Mouse (Mus musculus) ovary, adult 10 weeks (tissue): Measurements from ENCODE around the gene Rfx4. TPM values are rescaled to one million over a fixed set of nuclear protein-coding genes. Genes with fewer than 3 reads are reported as not detected.

Experiments used
- polyA plus RNA-seq: library from polyadenylated mRNA; stranded (reverse); fragments of 350-450 nt; fragmentation: Illumina TruSeq; extraction: RNeasy Lipid Tissue Mini Kit (QIAGEN cat#74804); gene quantifications from one replicate; pipeline ENCODE4 v1.2.3, GENCODE M21; 2014

Rfx4 gene
- not detected for polyA plus RNA-seq

DNA sequence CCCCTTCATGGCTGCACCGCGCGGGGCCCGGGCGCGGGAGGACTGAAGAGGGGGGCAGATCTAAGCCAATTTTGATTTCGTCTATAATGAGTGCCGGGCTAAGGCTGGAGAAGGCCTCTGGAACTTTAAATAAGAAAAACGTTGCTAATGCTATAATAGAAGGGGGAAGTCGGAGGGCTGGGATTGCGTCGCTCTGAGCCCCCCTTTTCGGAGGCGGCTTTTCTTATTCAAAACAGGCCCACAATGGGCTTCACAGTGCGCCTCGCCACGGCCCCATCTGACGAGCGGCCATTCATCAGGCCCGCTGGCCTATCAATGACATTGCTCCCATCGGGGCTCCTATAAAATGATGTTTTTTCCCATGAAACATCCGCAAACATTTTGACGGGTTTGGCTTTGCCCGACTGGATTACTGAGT is at the start of gene Rfx4:
Gene Rfx4, plus strand, starts transcription at position 277 of the 418 bp plus-strand sequence.

DNA sequence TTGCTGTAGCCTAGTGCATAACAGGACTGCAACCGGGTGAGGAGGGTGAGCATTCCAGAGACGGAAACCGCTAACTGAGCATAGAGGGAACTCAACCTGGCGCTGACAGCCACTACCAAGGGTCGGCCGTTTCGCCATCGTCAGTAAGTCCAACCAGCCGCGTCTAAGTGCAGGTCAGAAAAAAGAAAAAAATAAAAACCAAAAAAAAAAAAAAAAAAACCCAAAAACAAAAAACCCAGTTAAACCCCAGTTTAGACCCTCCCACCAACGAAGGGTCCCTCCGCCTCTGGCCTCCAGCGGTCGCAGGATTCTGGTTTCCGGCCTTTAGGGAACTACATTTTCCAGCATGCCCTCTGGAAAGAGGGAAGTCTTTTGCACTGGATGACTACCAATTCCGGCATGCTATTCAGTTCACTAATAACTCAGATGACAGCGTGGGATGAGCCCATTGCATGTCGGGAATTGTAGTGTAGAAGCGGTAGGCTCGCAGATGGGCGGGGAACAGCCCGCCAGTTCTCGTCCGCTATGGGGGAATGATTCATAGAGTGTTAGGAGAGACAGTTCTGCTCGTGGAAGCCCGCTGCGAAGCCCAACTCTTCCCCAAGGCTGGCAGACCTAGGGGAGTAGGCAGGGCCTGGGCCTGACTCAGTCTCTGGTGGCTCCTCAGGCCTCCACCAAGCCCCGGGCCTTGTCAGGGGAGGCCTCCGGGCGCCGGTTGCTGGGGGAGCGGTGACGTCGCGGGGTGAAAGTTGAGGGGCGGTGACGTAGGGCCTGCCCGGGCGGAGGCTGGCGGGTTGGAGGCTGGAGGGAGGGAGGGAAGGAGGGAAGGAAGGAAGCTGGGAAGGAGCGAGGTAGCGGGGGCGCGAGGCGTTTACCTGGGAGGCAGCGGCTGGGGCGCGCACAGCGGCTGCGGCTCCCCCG is 161.2 kb downstream of the Rfx4 start, which contains the start of gene Ric8b:
Gene Ric8b, plus strand, starts transcription at position 807 of the 921 bp plus-strand sequence.

Other genes starting within 250 kb of the Rfx4 start
- gene Ckap4, start 222.0 kb upstream of the Rfx4 start, polyA plus RNA-seq: 77.5 TPM
- gene Tcp11l2, start 179.4 kb upstream of the Rfx4 start, polyA plus RNA-seq: 49.1 TPM
- gene Polr3b, start 133.8 kb upstream of the Rfx4 start, polyA plus RNA-seq: 19.7 TPM
- 48.7 TPM for gene Ric8b, start 161.6 kb downstream of the Rfx4 start, polyA plus RNA-seq